Mouse (Mus musculus) ES-Bruce4 (cell line): ENCODE measurements at regions not wholly inside any gene's neighbourhood (a gene's known extent, or its start where the extent isn't known, plus 50 kb on each side); places are given as distances from the start of the nearest gene placed in this dataset.
A peak's percentile ranks its signal among the peaks of the same experiment; 100 is the strongest.

ENCODE experiments used
- H3K27ac ChIP-seq: 2 replicates; pipeline ENCODE4 v1.5.1; 2012; ENCODE audit warnings: low read length, inconsistent platforms; ENCODE audit not compliant: insufficient read depth
- H3K27me3 ChIP-seq: 2 replicates; pipeline ENCODE4 v1.6.1; 2012; ENCODE audit warnings: mild to moderate bottlenecking, low read length, inconsistent platforms; ENCODE audit not compliant: control insufficient read depth, poor library complexity, insufficient read depth, severe bottlenecking
- H3K36me3 ChIP-seq: 2 replicates; pipeline ENCODE4 v1.6.1; 2012; ENCODE audit warnings: inconsistent platforms, mild to moderate bottlenecking, low read length, moderate library complexity; ENCODE audit not compliant: control insufficient read depth, poor library complexity, insufficient read depth, severe bottlenecking
- H3K4me1 ChIP-seq: one replicate; pipeline ENCODE4 v1.8.1; 2011; ENCODE audit warnings: low read length; ENCODE audit not compliant: control insufficient read depth, insufficient read depth
- H3K4me3 ChIP-seq: 2 replicates; pipeline ENCODE4 v1.5.1; 2011; ENCODE audit warnings: low read depth, mild to moderate bottlenecking, low read length
- H3K9ac ChIP-seq: 2 replicates; pipeline ENCODE4 v1.6.1; 2012; ENCODE audit warnings: low read depth, mild to moderate bottlenecking, inconsistent platforms; ENCODE audit not compliant: poor library complexity, severe bottlenecking
- H3K9me3 ChIP-seq: replicated peaks from 2 replicates; pipeline ENCODE4 v1.6.1; 2012; ENCODE audit warnings: mild to moderate bottlenecking, low read length, inconsistent platforms; ENCODE audit not compliant: control insufficient read depth, poor library complexity, insufficient read depth, severe bottlenecking
- CTCF ChIP-seq: IDR thresholded peaks from one replicate; pipeline ENCODE4 v1.8.1; 2011; ENCODE audit warnings: low read depth, low read length
- EP300 ChIP-seq: IDR thresholded peaks from 2 replicates; pipeline ENCODE4 v1.6.1; 2011; ENCODE audit warnings: low read depth, low read length; ENCODE audit not compliant: insufficient read depth
- POLR2A ChIP-seq: IDR thresholded peaks from one replicate; pipeline ENCODE4 v1.8.1; 2011; ENCODE audit warnings: low read length; ENCODE audit not compliant: insufficient read depth

DNA sequence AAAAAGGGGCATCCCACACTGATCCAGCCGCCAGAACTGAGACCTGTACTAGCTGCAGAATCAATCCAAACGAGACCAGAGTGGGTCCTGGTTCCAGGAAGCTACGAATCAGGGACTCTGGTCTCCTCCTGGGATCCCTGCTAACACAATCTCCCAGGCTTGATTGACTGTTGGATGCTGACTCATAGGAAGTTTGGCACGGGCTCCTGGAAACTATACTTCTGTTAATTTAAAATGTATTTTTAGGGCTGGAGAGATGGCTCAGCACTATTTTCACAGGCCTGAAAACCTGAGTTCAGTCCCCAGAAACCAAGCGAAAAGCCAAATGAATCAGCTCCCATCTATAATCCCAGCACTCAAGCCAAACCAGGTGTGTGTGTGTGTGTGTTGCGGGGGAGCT is 138.5 kb downstream of the Vegfa start:
- Histone ChIP-seq H3K4me1 (no peaks in the 10 kb centered on the region), H3K27me3 (no peaks in the 10 kb centered on the region), H3K27ac (no peak overlapping the region), H3K4me3 (no peak overlapping the region), H3K36me3 (no peaks in the 10 kb centered on the region), H3K9me3 (no peaks in the 10 kb centered on the region), H3K9ac (no peak overlapping the region)
- TF ChIP-seq POLR2A, result no peak

- Histone ChIP-seq H3K9ac (no peak overlapping the region), H3K27me3 (no peaks in the 10 kb centered on the region), H3K4me3 (no peak overlapping the region), H3K27ac (no peak overlapping the region), H3K9me3 (no peaks in the 10 kb centered on the region), H3K4me1 (no peaks in the 10 kb centered on the region), H3K36me3 (no peaks in the 10 kb centered on the region)
- no peak for TF ChIP-seq POLR2A
- TF ChIP-seq EP300, result no peak
- TF ChIP-seq CTCF, result no peak
Measured at GRCm38 (mm10) chr17:45893094-45893493, 139.1 kb downstream of the Vegfa start.

DNA sequence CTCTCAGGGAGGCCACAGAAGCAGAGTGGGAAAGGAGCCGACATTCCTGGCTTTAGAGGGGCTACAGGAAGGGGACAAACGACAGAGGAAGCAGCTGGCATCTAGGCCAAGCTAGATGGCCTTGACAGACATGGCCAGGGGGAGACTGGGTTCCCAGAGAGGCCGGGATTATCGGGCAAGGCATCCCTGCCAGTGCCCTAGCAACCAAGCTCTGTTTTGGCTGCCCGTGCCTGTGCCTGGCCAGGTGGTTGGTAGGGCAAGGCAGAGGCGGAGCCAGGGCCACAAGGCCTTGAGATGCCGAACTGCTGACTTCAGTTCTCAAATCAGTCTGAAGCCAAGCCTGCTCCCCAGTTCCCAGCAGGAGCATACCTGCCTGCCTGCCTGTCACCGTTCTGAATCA is 142.7 kb downstream of the Vegfa start:
- H3K9me3 ChIP-seq, result no peaks in the 10 kb centered on the region
- no peaks in the 10 kb centered on the region for H3K36me3 ChIP-seq
- H3K4me1 ChIP-seq, result peaks cover 7% of the 10 kb centered on the region
- H3K9ac ChIP-seq, result no peak overlapping the region
- TF ChIP-seq POLR2A, result no peak
- no peak for TF ChIP-seq EP300
- H3K4me3 ChIP-seq, result no peak overlapping the region
- H3K27ac ChIP-seq, result no peak overlapping the region
- H3K27me3 ChIP-seq, result no peaks in the 10 kb centered on the region

GRCm38 (mm10) chr17:45889051-45889450 is 143.1 kb downstream of the Vegfa start:
- Histone ChIP-seq H3K36me3 (no peaks in the 10 kb centered on the region), H3K27me3 (no peaks in the 10 kb centered on the region), H3K4me3 (no peak overlapping the region), H3K27ac (no peak overlapping the region), H3K4me1 (peaks cover 7% of the 10 kb centered on the region), H3K9me3 (no peaks in the 10 kb centered on the region), H3K9ac (no peak overlapping the region)
- no peak for TF ChIP-seq EP300
- TF ChIP-seq POLR2A, result no peak
- TF ChIP-seq CTCF, result no peak

DNA sequence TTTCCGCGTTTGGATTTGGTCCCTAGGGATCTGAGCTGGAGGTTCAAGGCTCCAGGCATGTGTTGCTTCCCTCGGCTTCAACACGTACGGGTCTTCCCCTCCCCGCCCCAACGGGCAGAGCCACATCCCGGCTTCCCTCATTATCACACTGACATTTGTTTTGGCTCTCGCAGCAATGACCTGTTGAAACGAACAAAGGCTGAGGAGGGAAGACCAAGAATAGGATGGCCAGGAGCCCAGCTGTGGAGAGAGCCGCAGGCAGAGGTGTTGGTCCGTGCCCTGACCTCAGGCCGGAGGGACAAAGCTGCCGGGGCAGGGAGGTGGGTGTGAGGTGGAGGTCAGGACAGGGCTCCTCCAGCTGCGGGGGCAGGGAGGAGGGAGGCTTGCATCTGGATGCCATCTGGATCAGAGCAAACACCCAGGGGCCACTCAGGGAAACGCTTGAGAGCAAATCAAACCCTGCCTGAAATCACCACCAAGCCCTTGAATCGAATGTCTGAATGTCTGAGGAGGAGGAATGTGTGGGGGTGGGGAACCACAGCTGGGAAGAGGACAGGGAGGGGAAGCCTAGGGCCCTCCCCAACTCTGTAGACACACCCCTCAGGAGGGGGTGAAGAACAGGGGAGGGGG is 145.6 kb downstream of the Vegfa start:
- Histone ChIP-seq H3K4me3 (no peak overlapping the region), H3K27me3 (no peaks in the 10 kb centered on the region), H3K4me1 (peaks cover 11% of the 10 kb centered on the region), H3K27ac (peak overlapping the region; percentile 64), H3K9me3 (no peaks in the 10 kb centered on the region), H3K9ac (no peak overlapping the region), H3K36me3 (no peaks in the 10 kb centered on the region)
- TF ChIP-seq POLR2A, result no peak
- TF ChIP-seq EP300, result peak; percentile 96

GRCm38 (mm10) chr17:45885461-45886336 is 146.5 kb downstream of the Vegfa start:
- peak overlapping the region; percentile 64 for H3K27ac ChIP-seq
- peaks cover 11% of the 10 kb centered on the region for H3K4me1 ChIP-seq
- H3K9me3 ChIP-seq, result no peaks in the 10 kb centered on the region
- no peaks in the 10 kb centered on the region for H3K36me3 ChIP-seq
- H3K27me3 ChIP-seq, result no peaks in the 10 kb centered on the region
- H3K4me3 ChIP-seq, result peak overlapping the region; percentile 25
- TF ChIP-seq POLR2A (no peak), CTCF (no peak), EP300 (no peak)
- H3K9ac ChIP-seq, result peak overlapping the region; percentile 28; the same call in 1 of the 2 replicates
